Mouse (Mus musculus) lung, embryonic 14.5 days (tissue): ENCODE measurements at regions not wholly inside any gene's neighbourhood (a gene's known extent, or its start where the extent isn't known, plus 50 kb on each side); places are given as distances from the start of the nearest gene placed in this dataset.
A peak's percentile ranks its signal among the peaks of the same experiment; 100 is the strongest.

Experiments
- ATAC-seq: fragments of 200-750 bp; cut with Nextera tagmentation; 2 replicates; pipeline ENCODE4 v1.8.0; 2017; ENCODE audit warnings: mild to moderate bottlenecking, moderate TSS enrichment, moderate library complexity; ENCODE audit not compliant: insufficient read depth
- DNase-seq: peaks from one replicate; pipeline ENCODE4 v3.0.0-alpha.2; 2015
- H3K27ac ChIP-seq: fragments of 300-500 bp; sonication (generic); 2 replicates; pipeline ENCODE4 v1.5.1; 2014; ENCODE audit warnings: low read depth, mild to moderate bottlenecking, moderate library complexity
- H3K27me3 ChIP-seq: fragments of 300-500 bp; sonication (generic); 2 replicates; pipeline ENCODE4 v1.6.1; 2014; ENCODE audit warnings: low read length, control low read depth; ENCODE audit not compliant: insufficient read depth
- H3K36me3 ChIP-seq: fragments of 300-500 bp; sonication (generic); 2 replicates; pipeline ENCODE4 v1.6.1; 2014; ENCODE audit warnings: control low read depth; ENCODE audit not compliant: insufficient read depth
- H3K4me1 ChIP-seq: fragments of 300-500 bp; sonication (generic); 2 replicates; pipeline ENCODE4 v1.6.1; 2014; ENCODE audit warnings: antibody characterized with exemption, control low read depth; ENCODE audit not compliant: insufficient read depth
- H3K4me2 ChIP-seq: fragments of 300-500 bp; sonication (generic); 2 replicates; pipeline ENCODE4 v1.6.1; 2014; ENCODE audit warnings: mild to moderate bottlenecking
- H3K4me3 ChIP-seq: fragments of 300-500 bp; sonication (generic); 2 replicates; pipeline ENCODE4 v1.5.1; 2014; ENCODE audit warnings: low read depth, low read length
- H3K9ac ChIP-seq: fragments of 300-500 bp; sonication (generic); 2 replicates; pipeline ENCODE4 v1.6.1; 2014
- H3K9me3 ChIP-seq: fragments of 300-500 bp; sonication (generic); 2 replicates; pipeline ENCODE4 v1.6.1; 2016; ENCODE audit warnings: low read depth, low read length, control low read depth
- CTCF ChIP-seq: IDR thresholded peaks from 2 replicates; pipeline ENCODE4 v1.5.1; 2016; ENCODE audit warnings: antibody characterized with exemption, low read depth
- WGBS: fragments of 180-500 bp; shearing (Covaris S2); extraction: QIAGEN DNeasy Blood & Tissue Kit; methylation state at CpG from one replicate; pipeline ENCODE4 v1.1.7; 2014; 5-methylcytosine and 5-hydroxymethylcytosine counted together

DNA sequence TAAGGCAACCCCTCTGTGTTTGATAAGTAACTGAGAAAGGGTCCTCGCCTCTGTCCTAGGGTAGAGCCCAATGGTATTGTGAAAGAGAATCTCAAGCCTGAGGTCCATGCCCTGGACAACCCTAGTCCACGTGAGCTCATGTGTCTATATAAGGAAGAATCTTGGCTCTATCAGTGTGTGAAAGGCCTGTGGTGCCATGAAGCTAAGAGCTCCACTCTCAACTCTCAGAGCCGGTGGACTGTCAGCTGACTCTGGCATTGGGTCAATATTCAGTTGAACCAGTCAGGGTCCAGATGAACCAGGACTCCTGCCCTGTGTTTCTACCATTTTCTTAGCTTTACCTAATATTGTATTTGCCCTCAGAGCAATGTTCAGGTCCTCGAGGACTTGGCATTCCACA is 88.5 kb downstream of the Tmx1 start:
- Histone ChIP-seq H3K4me3 (no peak overlapping the region), H3K9ac (no peak overlapping the region), H3K9me3 (no peaks in the 10 kb centered on the region), H3K27me3 (no peaks in the 10 kb centered on the region), H3K36me3 (no peaks in the 10 kb centered on the region), H3K27ac (no peak overlapping the region), H3K4me2 (no peak overlapping the region), H3K4me1 (peaks cover 13% of the 10 kb centered on the region)
- no peak for TF ChIP-seq CTCF
- WGBS: 73% methylated on average over 4 of the region's 4 CpGs
- DNase-seq: no peak
- ATAC-seq: no peak

DNA sequence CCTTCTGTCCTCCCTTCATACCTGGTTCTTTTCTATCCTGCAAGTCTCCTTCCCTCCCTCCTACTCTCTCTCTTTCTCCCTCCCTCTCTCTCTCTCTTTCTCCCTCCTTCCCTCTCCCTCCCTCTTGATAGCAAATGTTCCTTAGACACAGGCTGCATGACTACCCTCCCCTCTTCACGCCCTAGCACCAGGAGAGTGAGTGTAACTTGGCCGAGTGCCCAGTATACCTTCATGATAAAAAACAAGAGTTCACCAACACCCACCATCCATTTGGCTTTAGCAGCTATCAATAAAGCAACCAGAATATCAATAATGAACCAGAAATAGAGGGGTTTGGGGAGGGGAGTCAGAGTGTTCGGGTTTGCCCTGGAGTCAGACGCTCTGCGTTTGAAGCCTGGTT is 90.4 kb downstream of the Tmx1 start:
- peaks cover 13% of the 10 kb centered on the region for H3K4me1 ChIP-seq
- DNase-seq (peak; percentile 62), ATAC-seq (peak; percentile 48; the same call in 1 of the 2 replicates)
- no peak overlapping the region for H3K4me2 ChIP-seq
- H3K27me3 ChIP-seq: no peaks in the 10 kb centered on the region
- H3K27ac ChIP-seq: no peak overlapping the region
- no peak for TF ChIP-seq CTCF
- no peaks in the 10 kb centered on the region for H3K36me3 ChIP-seq
- no peaks in the 10 kb centered on the region for H3K9me3 ChIP-seq
- H3K4me3 ChIP-seq: no peak overlapping the region
- WGBS: 32% methylated on average over 5 of the region's 5 CpGs
- no peak overlapping the region for H3K9ac ChIP-seq

DNA sequence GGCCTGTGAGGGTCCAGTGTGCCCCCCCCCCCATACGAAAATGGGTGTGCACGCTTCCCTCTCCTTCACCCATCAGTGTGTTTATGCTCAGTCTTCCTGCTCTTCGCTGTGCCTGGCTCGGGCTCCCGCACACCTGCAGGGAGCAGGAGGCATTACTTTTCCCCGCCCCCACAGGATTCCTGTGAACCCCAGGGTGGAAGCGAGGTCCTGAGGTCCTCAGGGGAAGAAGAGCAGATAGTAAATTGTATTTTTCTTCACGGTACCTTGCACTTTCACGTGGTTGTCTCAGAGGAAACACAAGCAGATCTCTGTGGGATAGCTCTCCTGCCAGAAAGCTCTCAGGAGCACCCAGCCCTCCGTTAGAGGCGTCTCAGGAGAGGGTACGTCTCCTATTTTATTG is 91.4 kb downstream of the Tmx1 start:
- H3K4me2 ChIP-seq: no peak overlapping the region
- H3K4me3 ChIP-seq: no peak overlapping the region
- H3K9me3 ChIP-seq: no peaks in the 10 kb centered on the region
- H3K27me3 ChIP-seq: no peaks in the 10 kb centered on the region
- DNase-seq: no peak
- H3K36me3 ChIP-seq: no peaks in the 10 kb centered on the region
- H3K27ac ChIP-seq: no peak overlapping the region
- ATAC-seq: no peak
- H3K9ac ChIP-seq: no peak overlapping the region
- no peak for TF ChIP-seq CTCF
- 24% methylated on average over 12 of the region's 12 CpGs for WGBS
- peaks cover 13% of the 10 kb centered on the region for H3K4me1 ChIP-seq

DNA sequence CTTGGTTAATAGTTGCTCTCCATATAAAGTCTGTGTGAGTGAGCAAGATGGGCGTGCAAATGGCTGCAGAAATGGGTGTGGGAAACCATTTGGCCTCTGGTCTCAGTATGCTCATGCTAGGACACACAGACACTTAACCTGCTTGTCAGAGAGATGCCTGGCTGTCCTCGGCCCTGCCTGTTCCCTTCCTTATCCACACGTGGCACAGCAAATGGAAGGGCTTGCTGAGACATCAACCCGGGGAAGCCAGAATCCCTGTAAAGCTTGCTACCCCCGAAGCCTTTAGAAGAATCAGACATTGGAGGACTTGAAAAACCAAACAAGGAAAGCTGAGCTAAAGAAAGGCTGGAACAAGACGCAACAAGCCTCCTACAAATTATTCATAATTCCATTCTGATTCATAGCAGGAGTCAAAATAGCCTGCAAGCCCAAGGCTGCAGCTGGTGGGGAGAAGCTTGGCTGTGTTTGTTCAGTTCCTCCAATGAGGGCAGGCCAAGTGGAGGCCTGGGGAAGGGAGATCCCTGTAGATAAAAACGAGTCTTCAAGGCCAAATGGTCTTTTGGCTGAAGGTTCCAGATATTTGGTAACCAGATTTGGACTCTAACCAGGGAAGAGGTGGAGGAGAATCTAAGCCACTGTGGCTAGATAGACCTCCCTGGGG is 92.1 kb downstream of the Tmx1 start:
- H3K27me3 ChIP-seq: no peaks in the 10 kb centered on the region
- H3K27ac ChIP-seq: no peak overlapping the region
- WGBS: 40% methylated on average over 7 of the region's 7 CpGs
- no peak overlapping the region for H3K4me2 ChIP-seq
- H3K4me1 ChIP-seq: peaks cover 13% of the 10 kb centered on the region
- no peak overlapping the region for H3K4me3 ChIP-seq
- peak; percentile 27 for DNase-seq
- no peaks in the 10 kb centered on the region for H3K9me3 ChIP-seq
- no peak overlapping the region for H3K9ac ChIP-seq
- no peak for TF ChIP-seq CTCF
- no peaks in the 10 kb centered on the region for H3K36me3 ChIP-seq
- no peak for ATAC-seq

DNA sequence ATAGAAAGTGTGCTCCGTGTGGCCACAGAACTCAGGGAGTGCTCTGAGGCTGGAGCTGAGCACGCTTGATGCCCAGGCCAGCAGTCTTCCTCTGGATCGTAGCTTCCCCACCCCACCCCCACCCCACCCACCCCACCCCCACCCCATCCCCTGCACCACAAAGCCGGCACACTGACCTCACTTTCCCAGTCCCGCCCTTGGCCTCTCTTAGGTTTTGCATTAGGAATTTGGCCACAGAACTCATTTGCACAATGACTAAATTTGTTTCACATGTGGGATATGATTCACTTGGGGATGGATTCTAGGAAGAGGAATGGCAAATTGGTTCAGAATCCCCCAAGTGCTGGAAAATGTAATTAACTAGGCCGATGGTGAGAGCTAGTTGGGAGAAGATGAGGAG is 94.3 kb downstream of the Tmx1 start:
- H3K27ac ChIP-seq: no peak overlapping the region
- no peak overlapping the region for H3K9ac ChIP-seq
- no peak overlapping the region for H3K4me2 ChIP-seq
- no peak for ATAC-seq
- peaks cover 13% of the 10 kb centered on the region for H3K4me1 ChIP-seq
- no peak for TF ChIP-seq CTCF
- 68% methylated on average over 6 of the region's 6 CpGs for WGBS
- DNase-seq: no peak
- no peaks in the 10 kb centered on the region for H3K9me3 ChIP-seq
- H3K36me3 ChIP-seq: no peaks in the 10 kb centered on the region
- H3K27me3 ChIP-seq: no peaks in the 10 kb centered on the region
- no peak overlapping the region for H3K4me3 ChIP-seq

DNA sequence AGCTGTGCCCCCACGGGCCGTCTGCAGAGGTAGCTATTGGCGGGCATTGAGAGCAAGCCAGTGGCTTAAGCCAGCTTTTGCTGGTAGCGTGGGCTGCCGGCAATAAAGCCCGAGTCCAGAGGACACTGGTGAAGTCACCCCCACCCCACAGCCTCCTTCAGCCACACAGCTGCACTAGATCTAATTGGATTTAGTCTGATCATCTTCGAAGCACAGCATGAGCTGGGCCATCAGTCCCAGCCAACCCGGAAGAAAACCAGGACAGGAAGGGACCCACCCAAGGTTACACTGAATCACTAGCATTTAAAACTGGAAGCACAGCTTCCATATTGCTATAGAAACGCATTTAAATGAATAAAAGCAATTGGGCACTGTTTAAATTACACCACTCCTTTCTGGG is 96.4 kb downstream of the Tmx1 start:
- Histone ChIP-seq H3K4me2 (no peak overlapping the region), H3K9me3 (no peaks in the 10 kb centered on the region), H3K4me1 (peaks cover 7% of the 10 kb centered on the region; the same call in 1 of the 2 replicates), H3K4me3 (no peak overlapping the region), H3K36me3 (no peaks in the 10 kb centered on the region), H3K9ac (no peak overlapping the region), H3K27me3 (no peaks in the 10 kb centered on the region), H3K27ac (no peak overlapping the region)
- DNase-seq (no peak), ATAC-seq (no peak)
- 82% methylated on average over 9 of the region's 9 CpGs for WGBS
- no peak for TF ChIP-seq CTCF

DNA sequence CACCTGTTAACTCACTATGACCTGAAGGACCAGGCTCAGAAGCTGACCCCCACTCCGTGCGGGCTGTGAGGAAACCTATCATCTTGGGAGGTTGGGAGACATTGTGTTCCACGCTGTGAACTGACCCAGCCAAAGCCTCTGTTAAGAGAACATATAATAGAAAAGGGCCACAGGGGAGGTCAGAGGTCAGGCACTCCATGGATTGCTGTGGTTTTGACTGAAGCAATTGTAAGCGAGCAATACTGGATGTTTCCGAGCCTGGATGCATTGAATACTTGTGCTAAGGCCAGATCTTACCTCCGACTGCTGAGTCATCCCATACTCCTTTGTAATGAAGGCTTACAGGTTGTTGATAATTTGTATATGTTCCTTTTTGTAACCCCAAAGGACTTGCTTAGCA is 101.0 kb downstream of the Tmx1 start:
- no peaks in the 10 kb centered on the region for H3K27me3 ChIP-seq
- TF ChIP-seq CTCF: no peak
- H3K4me1 ChIP-seq: peaks cover 12% of the 10 kb centered on the region
- H3K9ac ChIP-seq: no peak overlapping the region
- DNase-seq: no peak
- H3K9me3 ChIP-seq: no peaks in the 10 kb centered on the region
- H3K27ac ChIP-seq: no peak overlapping the region
- H3K4me2 ChIP-seq: no peak overlapping the region
- ATAC-seq: no peak
- no peaks in the 10 kb centered on the region for H3K36me3 ChIP-seq
- no peak overlapping the region for H3K4me3 ChIP-seq
- 90% methylated on average over 6 of the region's 6 CpGs for WGBS

DNA sequence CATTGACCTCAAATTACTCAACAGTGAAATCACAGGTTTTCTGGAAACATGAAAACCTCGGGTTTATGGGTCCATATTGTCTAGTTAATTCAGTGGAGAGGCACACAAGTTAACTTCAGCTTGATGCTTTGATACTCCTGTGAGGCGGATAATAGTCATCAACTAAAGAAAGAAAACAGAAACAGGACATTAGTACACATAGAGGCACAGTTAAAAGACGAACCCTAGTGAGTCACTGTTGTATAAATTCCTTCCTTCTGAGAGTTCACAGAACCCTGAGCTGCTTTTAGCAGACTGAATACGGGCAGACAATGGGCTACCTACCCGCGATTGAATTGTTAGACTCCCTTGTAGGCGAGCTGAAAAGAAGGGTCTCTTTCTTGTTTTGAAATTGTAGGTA is 101.7 kb downstream of the Tmx1 start:
- Histone ChIP-seq H3K9me3 (no peaks in the 10 kb centered on the region), H3K36me3 (no peaks in the 10 kb centered on the region), H3K27me3 (no peaks in the 10 kb centered on the region), H3K9ac (no peak overlapping the region), H3K4me1 (peaks cover 12% of the 10 kb centered on the region), H3K4me3 (no peak overlapping the region), H3K27ac (no peak overlapping the region), H3K4me2 (no peak overlapping the region)
- 77% methylated on average over 7 of the region's 7 CpGs for WGBS
- TF ChIP-seq CTCF: no peak
- no peak for DNase-seq
- no peak for ATAC-seq
